ENCODE assay signal across 25 mouse cellular contexts in genomic region chr8:110091869-110092268, GRCm38 (mm10). TPM values are rescaled to one million over a fixed set of nuclear protein-coding genes. Genes with fewer than 3 reads are reported as not detected.
DNase-seq lines count a peak whose midpoint lies in the region; ATAC-seq lines count a peak whose summit lies in the region.
"Had no signal": no experiment of that assay in that cellular context is flagged by ENCODE, and none has a peak within 500 bp of the region (broad histone marks: within the 10 kb centered on the region; RNA-seq: fewer than 3 reads in every experiment).

No protein-coding gene starts in this region.

- no peak overlapping the region for H3K4me3 ChIP-seq in hindbrain, embryonic 16.5 days (ENCODE audit: low read length)
- no peak overlapping the region for H3K4me3 ChIP-seq in hindbrain, embryonic 13.5 days
- H3K4me3 ChIP-seq: heart, embryonic 13.5 days; hindbrain, embryonic 12.5 days; liver, embryonic 15.5 days; megakaryocyte, embryonic 14.5 days; neural tube, embryonic 13.5 days had no signal

- DNase-seq in adrenal gland, postnatal 10 days, result peak; percentile 30
- DNase-seq in adrenal gland, adult 8-10 months, result no peak
- DNase-seq in ovary, postnatal 14 days (ENCODE audit: low spot score), result peak; percentile 21
- no peak for DNase-seq in ovary, adult 18-20 months (ENCODE audit: low spot score)
- peak; percentile 12 for DNase-seq in skeletal muscle tissue, adult 2 months (ENCODE audit: low read depth, low spot score)
- DNase-seq in frontal cortex, postnatal 25 days (ENCODE audit: low spot score in 2 of 2), result no peak
- DNase-seq: cerebellum, adult 2 months; embryo, embryonic 11 days; gastrocnemius, postnatal 25 days; kidney, adult 18-20 months; right cerebral cortex, postnatal 4 days; thymus, postnatal 14 days had no signal

- H3K36me3 ChIP-seq in hindbrain, embryonic 16.5 days (ENCODE audit: control insufficient read depth, insufficient read depth, low read length), result peaks cover 31% of the 10 kb centered on the region
- peaks cover 42% of the 10 kb centered on the region for H3K36me3 ChIP-seq in hindbrain, embryonic 13.5 days

- H3K27me3 ChIP-seq in hindbrain, embryonic 16.5 days (replicated peaks; ENCODE audit: control insufficient read depth, insufficient read depth, low read length), result no peaks in the 10 kb centered on the region
- no peaks in the 10 kb centered on the region for H3K27me3 ChIP-seq in hindbrain, embryonic 13.5 days
- H3K27me3 ChIP-seq: hindbrain, embryonic 12.5 days; liver, embryonic 15.5 days; megakaryocyte, embryonic 14.5 days; neural tube, embryonic 13.5 days had no signal

- H3K9me3 ChIP-seq in hindbrain, embryonic 16.5 days (ENCODE audit: control insufficient read depth, low read length), result peaks cover 15% of the 10 kb centered on the region
- H3K9me3 ChIP-seq in hindbrain, embryonic 13.5 days, result peaks cover 21% of the 10 kb centered on the region
- H3K9me3 ChIP-seq: liver, embryonic 15.5 days had no signal

- no peak overlapping the region for H3K4me2 ChIP-seq in hindbrain, embryonic 16.5 days (ENCODE audit: low read length)
- no peak overlapping the region for H3K4me2 ChIP-seq in hindbrain, embryonic 13.5 days
- H3K4me2 ChIP-seq: heart, embryonic 13.5 days; hindbrain, embryonic 12.5 days; liver, embryonic 15.5 days; neural tube, embryonic 13.5 days had no signal

- no peak overlapping the region for H3K9ac ChIP-seq in hindbrain, embryonic 16.5 days (ENCODE audit: low read depth, low read length)
- no peak overlapping the region for H3K9ac ChIP-seq in hindbrain, embryonic 13.5 days
- H3K9ac ChIP-seq: heart, embryonic 13.5 days; hindbrain, embryonic 12.5 days; liver, embryonic 15.5 days; neural tube, embryonic 13.5 days had no signal

- H3K27ac ChIP-seq in hindbrain, embryonic 16.5 days (ENCODE audit: low read depth, low read length), result no peak overlapping the region
- H3K27ac ChIP-seq in hindbrain, embryonic 13.5 days, result no peak overlapping the region
- H3K27ac ChIP-seq: heart, embryonic 13.5 days; hindbrain, embryonic 12.5 days; liver, embryonic 15.5 days; neural tube, embryonic 13.5 days had no signal

- H3K4me1 ChIP-seq in hindbrain, embryonic 16.5 days (ENCODE audit: control insufficient read depth, insufficient read depth, low read depth, low read length), result no peaks in the 10 kb centered on the region; the same call in 1 of the 2 replicates
- no peaks in the 10 kb centered on the region for H3K4me1 ChIP-seq in hindbrain, embryonic 13.5 days (replicated peaks)
- H3K4me1 ChIP-seq: heart, embryonic 13.5 days; hindbrain, embryonic 12.5 days; liver, embryonic 15.5 days; megakaryocyte, embryonic 14.5 days; neural tube, embryonic 13.5 days had no signal

- peak; percentile 69; the same call in 1 of the 2 replicates for ATAC-seq in hindbrain, embryonic 16.5 days
- ATAC-seq in hindbrain, embryonic 13.5 days (ENCODE audit: low FRiP score), result no peak

- 53% methylated on average over 1 of the region's 1 CpGs for WGBS in hindbrain, embryonic 16.5 days
- 60% methylated on average over 1 of the region's 1 CpGs for WGBS in hindbrain, embryonic 13.5 days

RNA-seq across cellular contexts. Expression of gene Gm21964, which starts 9.1 kb away (rescaled TPM):
- total RNA-seq in adrenal gland, postnatal 10 days (2021), result not detected
- total RNA-seq in adrenal gland, adult 8-10 months (2022), result not detected
- not detected in 2 replicates for polyA plus RNA-seq in hindbrain, embryonic 16.5 days (2015; fragmentation: Nextera tagmentation; extraction: Ambion mirVana)
- not detected in 2 replicates for polyA plus RNA-seq in hindbrain, embryonic 13.5 days (2015; fragmentation: Nextera tagmentation; extraction: Ambion mirVana)
- total RNA-seq: CH12.LX; gastrocnemius, postnatal 25 days; layer of hippocampus, adult 18-20 months; left cerebral cortex, adult 18-20 months; monocyte, adult 5-6 weeks had no signal
- polyA plus RNA-seq: cerebellum, adult 2 months; heart, embryonic 13.5 days; hindbrain, embryonic 12.5 days; limb, embryonic 11.5 days; liver, embryonic 15.5 days; neural tube, embryonic 13.5 days; stomach, embryonic 14.5 days had no signal

RNA-seq across cellular contexts. Expression of gene Gm17720, which starts 10.7 kb away (rescaled TPM):
- not detected for total RNA-seq in adrenal gland, postnatal 10 days (2021)
- not detected for total RNA-seq in adrenal gland, adult 8-10 months (2022)
- polyA plus RNA-seq in hindbrain, embryonic 16.5 days (2015; fragmentation: Nextera tagmentation; extraction: Ambion mirVana), result not detected in 2 replicates
- not detected in 2 replicates for polyA plus RNA-seq in hindbrain, embryonic 13.5 days (2015; fragmentation: Nextera tagmentation; extraction: Ambion mirVana)
- total RNA-seq: CH12.LX; gastrocnemius, postnatal 25 days; layer of hippocampus, adult 18-20 months; left cerebral cortex, adult 18-20 months; monocyte, adult 5-6 weeks had no signal
- polyA plus RNA-seq: cerebellum, adult 2 months; heart, embryonic 13.5 days; hindbrain, embryonic 12.5 days; limb, embryonic 11.5 days; liver, embryonic 15.5 days; neural tube, embryonic 13.5 days; stomach, embryonic 14.5 days had no signal

RNA-seq across cellular contexts. Expression of gene Zfp612, which starts 12.3 kb away (rescaled TPM):
- 1 to 10 TPM; 6.4 to 6.7 TPM for total RNA-seq in adrenal gland, postnatal 10 days (2021)
- 10 to 100 TPM in 3 of 4 experiments, 1 to 10 TPM in 1; 9.9 to 16.1 (median 12.8) TPM for total RNA-seq in adrenal gland, adult 8-10 months (2022)
- 19.8 and 21.9 TPM in 2 replicates for polyA plus RNA-seq in hindbrain, embryonic 16.5 days (2015; fragmentation: Nextera tagmentation; extraction: Ambion mirVana)
- polyA plus RNA-seq in hindbrain, embryonic 13.5 days (2015; fragmentation: Nextera tagmentation; extraction: Ambion mirVana), result 18.3 TPM in 2 replicates
- total RNA-seq: monocyte, adult 5-6 weeks had no signal

RNA-seq across cellular contexts. Expression of gene Chst4, which starts 52.3 kb away (rescaled TPM):
- 1 to 10 TPM; 2.6 to 3.6 TPM for total RNA-seq in adrenal gland, postnatal 10 days (2021)
- total RNA-seq in adrenal gland, adult 8-10 months (2022), result 1 to 10 TPM in 2 of 4 experiments, under 1 TPM in 2; 0.89 to 1.9 (median 1.4) TPM
- polyA plus RNA-seq in hindbrain, embryonic 16.5 days (2015; fragmentation: Nextera tagmentation; extraction: Ambion mirVana), result not detected in 2 replicates
- not detected in 2 replicates for polyA plus RNA-seq in hindbrain, embryonic 13.5 days (2015; fragmentation: Nextera tagmentation; extraction: Ambion mirVana)
- total RNA-seq: CH12.LX; gastrocnemius, postnatal 25 days; layer of hippocampus, adult 18-20 months; monocyte, adult 5-6 weeks had no signal
- polyA plus RNA-seq: cerebellum, adult 2 months; hindbrain, embryonic 12.5 days; limb, embryonic 11.5 days; liver, embryonic 15.5 days; neural tube, embryonic 13.5 days had no signal

Comparison
In these comparisons a context has a peak if more than half of its experiments do, and no peak if none do; other contexts are left out.
1. DNase-seq: peak in adrenal gland, postnatal 10 days (single experiment), ovary, postnatal 14 days (single experiment) and skeletal muscle tissue, adult 2 months (single experiment); none in adrenal gland, adult 8-10 months (single experiment), ovary, adult 18-20 months (single experiment) and frontal cortex, postnatal 25 days (0 of 2).